Mouse (Mus musculus) effector memory CD4-positive, alpha-beta T cell, adult 7 months (primary cell): ENCODE measurements around the gene Abca4. TPM values are rescaled to one million over a fixed set of nuclear protein-coding genes. Genes with fewer than 3 reads are reported as not detected.

Experiments used
- polyA plus RNA-seq: library from polyadenylated mRNA; unstranded; fragments of 100-300 nt; shearing (Covaris generic); gene quantifications from one replicate; pipeline ENCODE4 v1.2.1, GENCODE M21; 2017

The Abca4 gene
- polyA plus RNA-seq = not detected

GRCm38 (mm10) chr3:122043799-122044547 is at the start of gene Abca4:
Abca4 (plus strand) TSS chr3:122044443.

Other genes with a start within 250 kb of the Abca4 start
- gene Abcd3, start 229.1 kb upstream of the Abca4 start, polyA plus RNA-seq = 8.5 TPM
- 0.17 TPM for gene Arhgap29, start 91.9 kb upstream of the Abca4 start, polyA plus RNA-seq
- 50.4 TPM for gene Gclm, start 201.1 kb downstream of the Abca4 start, polyA plus RNA-seq
- gene Dnttip2, start 229.9 kb downstream of the Abca4 start, polyA plus RNA-seq = 110 TPM
- gene Bcar3, start 249.7 kb downstream of the Abca4 start, polyA plus RNA-seq = 0.79 TPM